Mouse (Mus musculus) bone marrow macrophage, adult 2 months (primary cell): ENCODE data around the gene Atp5j.

ENCODE experiments used
- CTCF ChIP-seq: IDR thresholded peaks from 2 replicates; pipeline ENCODE4 v1.5.1; 2012; ENCODE audit warnings: low read depth, mild to moderate bottlenecking, low read length, moderate library complexity
- POLR2A ChIP-seq: IDR thresholded peaks from 2 replicates; pipeline ENCODE4 v1.6.1; 2012; ENCODE audit warnings: mild to moderate bottlenecking, low read depth, low read length, borderline replicate concordance

DNA sequence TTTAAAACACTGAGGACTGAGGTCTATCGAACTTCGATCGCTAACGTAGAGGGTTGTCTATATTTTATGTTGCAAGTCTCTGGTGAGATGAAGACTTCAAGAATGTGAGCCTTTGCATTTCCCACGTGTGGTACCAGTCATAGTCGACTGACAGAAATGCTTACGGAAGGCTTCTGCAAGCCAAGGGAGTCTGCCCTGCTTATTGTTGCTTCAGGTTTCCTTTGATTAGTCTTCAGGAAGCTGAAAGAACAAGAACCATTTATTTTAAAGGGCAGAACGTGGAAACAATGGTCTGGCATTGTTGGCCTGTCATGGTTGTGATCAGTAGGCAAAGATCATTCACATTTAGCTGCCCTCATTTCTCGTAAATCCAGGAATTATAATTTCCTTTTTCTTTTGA is 38.7 kb downstream of the Atp5j start:
- TF ChIP-seq CTCF (no peak), POLR2A (no peak)
